Mouse (Mus musculus) kidney, postnatal 0 days (tissue): ENCODE measurements around the gene Ipo5. TPM values are rescaled to one million over a fixed set of nuclear protein-coding genes. Genes with fewer than 3 reads are reported as not detected.

Experiments
- ATAC-seq: fragments of 200-750 bp; cut with Nextera tagmentation; replicated peaks from 2 replicates; pipeline ENCODE4 v1.8.0; 2017; ENCODE audit warnings: low read depth, moderate number of reproducible peaks, moderate TSS enrichment, moderate library complexity; ENCODE audit not compliant: low FRiP score
- DNase-seq: peaks from one replicate; pipeline ENCODE4 v3.0.0-alpha.2; 2016; ENCODE audit warnings: low spot score
- H3K27ac ChIP-seq: fragments of 300-500 bp; sonication (generic); 2 replicates; pipeline ENCODE4 v1.5.1; 2014; ENCODE audit warnings: mild to moderate bottlenecking
- H3K27me3 ChIP-seq: fragments of 300-500 bp; sonication (generic); 2 replicates; pipeline ENCODE4 v1.6.1; 2014; ENCODE audit warnings: low read length, mixed read lengths; ENCODE audit not compliant: insufficient read depth
- H3K36me3 ChIP-seq: fragments of 300-500 bp; sonication (generic); 2 replicates; pipeline ENCODE4 v1.6.1; 2014; ENCODE audit warnings: low read length, mixed read lengths; ENCODE audit not compliant: insufficient read depth
- H3K4me1 ChIP-seq: fragments of 300-500 bp; sonication (generic); replicated peaks from 2 replicates; pipeline ENCODE4 v1.6.1; 2014; ENCODE audit warnings: antibody characterized with exemption, low read length, mixed read lengths; ENCODE audit not compliant: insufficient read depth
- H3K4me2 ChIP-seq: fragments of 300-500 bp; sonication (generic); 2 replicates; pipeline ENCODE4 v1.6.1; 2014; ENCODE audit warnings: mild to moderate bottlenecking, low read length, moderate library complexity, mixed read lengths
- H3K4me3 ChIP-seq: fragments of 300-500 bp; sonication (generic); replicated peaks from 2 replicates; pipeline ENCODE4 v1.5.1; 2014; ENCODE audit warnings: low read depth, low read length
- H3K9ac ChIP-seq: fragments of 300-500 bp; sonication (generic); 2 replicates; pipeline ENCODE4 v1.6.1; 2014; ENCODE audit warnings: low read depth, low read length
- H3K9me3 ChIP-seq: fragments of 300-500 bp; sonication (generic); replicated peaks from 2 replicates; pipeline ENCODE4 v1.6.1; 2016; ENCODE audit warnings: low read length, inconsistent platforms, mixed read lengths
- CTCF ChIP-seq: IDR thresholded peaks from 2 replicates; pipeline ENCODE4 v1.5.1; 2016; ENCODE audit warnings: antibody characterized with exemption, low read depth, mild to moderate bottlenecking, moderate library complexity
- WGBS: fragments of 180-500 bp; shearing (Covaris S2); extraction: QIAGEN DNeasy Blood & Tissue Kit; methylation state at CpG from one replicate; pipeline ENCODE4 v1.1.7; 2014; 5-methylcytosine and 5-hydroxymethylcytosine counted together
- polyA plus RNA-seq: library from polyadenylated mRNA; unstranded; fragments of >200 nt; fragmentation: Nextera tagmentation; extraction: Ambion mirVana; gene quantifications from 2 replicates; pipeline ENCODE4 v1.2.1, GENCODE M21; 2015

The Ipo5 gene
- 49.8 and 55.1 TPM in 2 replicates for polyA plus RNA-seq

- Histone ChIP-seq H3K36me3 (no peaks in the 10 kb centered on the region), H3K4me1 (peaks cover 7% of the 10 kb centered on the region; the same call in 1 of the 2 replicates), H3K4me2 (peak within 1 kb of the TSS; percentile 96), H3K9ac (peak within 1 kb of the TSS; percentile 88), H3K4me3 (peak within 1 kb of the TSS; percentile 85), H3K27ac (peak within 1 kb of the TSS; percentile 96), H3K9me3 (no peaks in the 10 kb centered on the region), H3K27me3 (no peaks in the 10 kb centered on the region)
- peak; percentile 95 for DNase-seq
- WGBS = under 1% methylated on average over 52 of the region's 83 CpGs
- peak; percentile 97 for ATAC-seq
- no peak for TF ChIP-seq CTCF
Observed at GRCm38 (mm10) chr14:120910733-120911324, at the start of gene Ipo5. Ipo5 (plus strand) TSS chr14:120911224.

- no peaks in the 10 kb centered on the region for H3K9me3 ChIP-seq
- no peak for TF ChIP-seq CTCF
- no peak overlapping the region for H3K4me2 ChIP-seq
- H3K4me1 ChIP-seq = no peaks in the 10 kb centered on the region
- ATAC-seq = no peak
- H3K36me3 ChIP-seq = no peaks in the 10 kb centered on the region
- H3K9ac ChIP-seq = no peak overlapping the region
- WGBS = 85% methylated on average over 3 of the region's 3 CpGs
- no peak for DNase-seq
- H3K4me3 ChIP-seq = no peak overlapping the region
- no peak overlapping the region for H3K27ac ChIP-seq
- no peaks in the 10 kb centered on the region for H3K27me3 ChIP-seq
Observed at GRCm38 (mm10) chr14:120863205-120863604, 47.8 kb upstream of the Ipo5 start.

GRCm38 (mm10) chr14:120864896-120865295 is 46.1 kb upstream of the Ipo5 start:
- Histone ChIP-seq H3K36me3 (no peaks in the 10 kb centered on the region), H3K27me3 (no peaks in the 10 kb centered on the region), H3K9ac (no peak overlapping the region), H3K9me3 (no peaks in the 10 kb centered on the region), H3K4me1 (no peaks in the 10 kb centered on the region), H3K27ac (no peak overlapping the region), H3K4me3 (no peak overlapping the region), H3K4me2 (no peak overlapping the region)
- no peak for ATAC-seq
- DNase-seq = no peak
- WGBS = 82% methylated on average over 4 of the region's 4 CpGs
- TF ChIP-seq CTCF = no peak

GRCm38 (mm10) chr14:120866573-120866972 is 44.5 kb upstream of the Ipo5 start:
- no peaks in the 10 kb centered on the region for H3K27me3 ChIP-seq
- H3K4me1 ChIP-seq = no peaks in the 10 kb centered on the region
- H3K4me2 ChIP-seq = no peak overlapping the region
- 90% methylated on average over 8 of the region's 8 CpGs for WGBS
- H3K4me3 ChIP-seq = no peak overlapping the region
- H3K36me3 ChIP-seq = no peaks in the 10 kb centered on the region
- ATAC-seq (no peak), DNase-seq (no peak)
- no peak overlapping the region for H3K9ac ChIP-seq
- H3K27ac ChIP-seq = no peak overlapping the region
- no peak; the same call in 1 of the 2 replicates for TF ChIP-seq CTCF
- H3K9me3 ChIP-seq = no peaks in the 10 kb centered on the region

GRCm38 (mm10) chr14:120867121-120867520 is 43.9 kb upstream of the Ipo5 start:
- Histone ChIP-seq H3K36me3 (no peaks in the 10 kb centered on the region), H3K9ac (no peak overlapping the region), H3K9me3 (no peaks in the 10 kb centered on the region), H3K4me1 (no peaks in the 10 kb centered on the region), H3K4me3 (no peak overlapping the region), H3K27me3 (no peaks in the 10 kb centered on the region), H3K27ac (no peak overlapping the region), H3K4me2 (no peak overlapping the region)
- no peak for TF ChIP-seq CTCF
- DNase-seq = no peak
- no peak for ATAC-seq
- WGBS = 69% methylated on average over 5 of the region's 5 CpGs

- DNase-seq = peak; percentile 40
- no peak for ATAC-seq
- 64% methylated on average over 8 of the region's 8 CpGs for WGBS
Observed at GRCm38 (mm10) chr14:120868494-120868893, 42.5 kb upstream of the Ipo5 start.

GRCm38 (mm10) chr14:120870736-120871135 is 40.3 kb upstream of the Ipo5 start:
- Histone ChIP-seq H3K27me3 (no peaks in the 10 kb centered on the region), H3K4me2 (no peak overlapping the region), H3K36me3 (no peaks in the 10 kb centered on the region), H3K9ac (no peak overlapping the region), H3K27ac (no peak overlapping the region), H3K9me3 (no peaks in the 10 kb centered on the region), H3K4me3 (no peak overlapping the region), H3K4me1 (no peaks in the 10 kb centered on the region)
- no peak for ATAC-seq
- 77% methylated on average over 5 of the region's 5 CpGs for WGBS
- no peak for DNase-seq
- no peak for TF ChIP-seq CTCF

More at GRCm38 (mm10) chr14:120868494-120868893, 42.5 kb upstream of the Ipo5 start:
- Histone ChIP-seq H3K4me1 (no peaks in the 10 kb centered on the region), H3K27me3 (no peaks in the 10 kb centered on the region), H3K4me3 (no peak overlapping the region), H3K4me2 (no peak overlapping the region), H3K27ac (no peak overlapping the region), H3K36me3 (no peaks in the 10 kb centered on the region), H3K9ac (no peak overlapping the region), H3K9me3 (no peaks in the 10 kb centered on the region)
- no peak for TF ChIP-seq CTCF
